9 mouse cellular contexts compared by ENCODE assay signal in genomic region chr10:120801127-120801526, GRCm38 (mm10).
DNase-seq lines count a peak whose midpoint lies in the region; ATAC-seq lines count a peak whose summit lies in the region.
"Had no signal": no experiment of that assay in that cellular context is flagged by ENCODE, and none has a peak within 500 bp of the region (broad histone marks: within the 10 kb centered on the region; RNA-seq: fewer than 3 reads in every experiment).

No protein-coding gene starts in this region.

- ATAC-seq in hindbrain, embryonic 15.5 days (ENCODE audit: low FRiP score, low read depth): no peak
- ATAC-seq in hindbrain, embryonic 12.5 days (ENCODE audit: low FRiP score): no peak
- ATAC-seq in embryonic facial prominence, embryonic 13.5 days (ENCODE audit: insufficient number of reproducible peaks, insufficient read depth, low FRiP score, low TSS enrichment, low read depth): no peak
- no peak for ATAC-seq in hindbrain, embryonic 16.5 days
- ATAC-seq in midbrain, embryonic 15.5 days (replicated peaks): no peak
- no peak for ATAC-seq in CD4-positive, CD25-positive, alpha-beta regulatory T cell, adult 4 months

- H3K4me2 ChIP-seq in hindbrain, embryonic 15.5 days: peak overlapping the region; percentile 33
- no peak overlapping the region for H3K4me2 ChIP-seq in hindbrain, embryonic 12.5 days (replicated peaks)
- H3K4me2 ChIP-seq in embryonic facial prominence, embryonic 13.5 days: peak overlapping the region; percentile 24; the same call in 1 of the 2 replicates
- peak overlapping the region; percentile 27 for H3K4me2 ChIP-seq in hindbrain, embryonic 16.5 days (ENCODE audit: low read length)
- peak overlapping the region; percentile 6; the same call in 1 of the 2 replicates for H3K4me2 ChIP-seq in midbrain, embryonic 15.5 days

- no peak for DNase-seq in retina, embryonic 14.5 days (ENCODE audit: low spot score)
- DNase-seq: layer of hippocampus, adult 9-11 months had no signal

- no peaks in the 10 kb centered on the region for H3K9me3 ChIP-seq in hindbrain, embryonic 15.5 days
- no peaks in the 10 kb centered on the region for H3K9me3 ChIP-seq in hindbrain, embryonic 12.5 days (replicated peaks)
- no peaks in the 10 kb centered on the region for H3K9me3 ChIP-seq in embryonic facial prominence, embryonic 13.5 days
- no peaks in the 10 kb centered on the region for H3K9me3 ChIP-seq in hindbrain, embryonic 16.5 days (ENCODE audit: control insufficient read depth, low read length)
- no peaks in the 10 kb centered on the region for H3K9me3 ChIP-seq in midbrain, embryonic 15.5 days

- H3K27me3 ChIP-seq in hindbrain, embryonic 15.5 days: no peaks in the 10 kb centered on the region
- no peaks in the 10 kb centered on the region for H3K27me3 ChIP-seq in hindbrain, embryonic 12.5 days
- no peaks in the 10 kb centered on the region for H3K27me3 ChIP-seq in embryonic facial prominence, embryonic 13.5 days
- no peaks in the 10 kb centered on the region for H3K27me3 ChIP-seq in hindbrain, embryonic 16.5 days (replicated peaks; ENCODE audit: control insufficient read depth, insufficient read depth, low read length)
- no peaks in the 10 kb centered on the region for H3K27me3 ChIP-seq in midbrain, embryonic 15.5 days (replicated peaks)

- 27% methylated on average over 6 of the region's 6 CpGs for WGBS in hindbrain, embryonic 15.5 days
- WGBS in hindbrain, embryonic 12.5 days: 39% methylated on average over 6 of the region's 6 CpGs
- WGBS in embryonic facial prominence, embryonic 13.5 days: 15% methylated on average over 6 of the region's 6 CpGs
- WGBS in hindbrain, embryonic 16.5 days: 29% methylated on average over 6 of the region's 6 CpGs
- WGBS in midbrain, embryonic 15.5 days: 32% methylated on average over 6 of the region's 6 CpGs

- no peak overlapping the region for H3K4me3 ChIP-seq in hindbrain, embryonic 15.5 days
- no peak overlapping the region for H3K4me3 ChIP-seq in hindbrain, embryonic 12.5 days
- no peak overlapping the region for H3K4me3 ChIP-seq in embryonic facial prominence, embryonic 13.5 days
- no peak overlapping the region for H3K4me3 ChIP-seq in hindbrain, embryonic 16.5 days (ENCODE audit: low read length)
- no peak overlapping the region for H3K4me3 ChIP-seq in midbrain, embryonic 15.5 days

- no peak overlapping the region for H3K9ac ChIP-seq in hindbrain, embryonic 15.5 days
- no peak overlapping the region for H3K9ac ChIP-seq in hindbrain, embryonic 12.5 days
- no peak overlapping the region for H3K9ac ChIP-seq in embryonic facial prominence, embryonic 13.5 days
- H3K9ac ChIP-seq in hindbrain, embryonic 16.5 days (ENCODE audit: low read depth, low read length): no peak overlapping the region
- no peak overlapping the region for H3K9ac ChIP-seq in midbrain, embryonic 15.5 days

- H3K4me1 ChIP-seq in hindbrain, embryonic 15.5 days (replicated peaks): 0 out of 2 replicates have a peak, but pooled peaks cover 10% of the 10 kb centered on the region
- H3K4me1 ChIP-seq in hindbrain, embryonic 12.5 days: 0 out of 2 replicates have a peak, but pooled peaks cover 7% of the 10 kb centered on the region
- peaks cover 14% of the 10 kb centered on the region for H3K4me1 ChIP-seq in embryonic facial prominence, embryonic 13.5 days
- peaks cover 3% of the 10 kb centered on the region; the same call in 1 of the 2 replicates for H3K4me1 ChIP-seq in hindbrain, embryonic 16.5 days (ENCODE audit: control insufficient read depth, insufficient read depth, low read depth, low read length)
- H3K4me1 ChIP-seq in midbrain, embryonic 15.5 days: peaks cover 7% of the 10 kb centered on the region

- H3K27ac ChIP-seq in hindbrain, embryonic 15.5 days (replicated peaks): no peak overlapping the region
- no peak overlapping the region for H3K27ac ChIP-seq in hindbrain, embryonic 12.5 days
- 0 out of 2 replicates have a peak overlapping the region, but pooled peaks have one; percentile 5 for H3K27ac ChIP-seq in embryonic facial prominence, embryonic 13.5 days
- no peak overlapping the region for H3K27ac ChIP-seq in hindbrain, embryonic 16.5 days (ENCODE audit: low read depth, low read length)
- H3K27ac ChIP-seq in midbrain, embryonic 15.5 days: no peak overlapping the region
- H3K27ac ChIP-seq: macrophage had no signal

- no peaks in the 10 kb centered on the region for H3K36me3 ChIP-seq in hindbrain, embryonic 15.5 days
- H3K36me3 ChIP-seq in hindbrain, embryonic 12.5 days: no peaks in the 10 kb centered on the region
- no peaks in the 10 kb centered on the region for H3K36me3 ChIP-seq in embryonic facial prominence, embryonic 13.5 days
- no peaks in the 10 kb centered on the region for H3K36me3 ChIP-seq in hindbrain, embryonic 16.5 days (ENCODE audit: control insufficient read depth, insufficient read depth, low read length)
- no peaks in the 10 kb centered on the region for H3K36me3 ChIP-seq in midbrain, embryonic 15.5 days (replicated peaks)
